Mouse (Mus musculus) kidney, postnatal 0 days (tissue): ENCODE measurements around the gene Zfp937. TPM values are rescaled to one million over a fixed set of nuclear protein-coding genes. Genes with fewer than 3 reads are reported as not detected.
A peak's percentile ranks its signal among the peaks of the same experiment; 100 is the strongest.
"Not testable (repeated sequence)": the region's sequence is repeated elsewhere in the genome, so short reads cannot be mapped to it uniquely, and the experiment has no call there.

Source experiments
- ATAC-seq: fragments of 200-750 bp; cut with Nextera tagmentation; replicated peaks from 2 replicates; pipeline ENCODE4 v1.8.0; 2017; ENCODE audit warnings: low read depth, moderate number of reproducible peaks, moderate TSS enrichment, moderate library complexity; ENCODE audit not compliant: low FRiP score
- DNase-seq: peaks from one replicate; pipeline ENCODE4 v3.0.0-alpha.2; 2016; ENCODE audit warnings: low spot score
- H3K27ac ChIP-seq: fragments of 300-500 bp; sonication (generic); 2 replicates; pipeline ENCODE4 v1.5.1; 2014; ENCODE audit warnings: mild to moderate bottlenecking
- H3K27me3 ChIP-seq: fragments of 300-500 bp; sonication (generic); 2 replicates; pipeline ENCODE4 v1.6.1; 2014; ENCODE audit warnings: low read length, mixed read lengths; ENCODE audit not compliant: insufficient read depth
- H3K36me3 ChIP-seq: fragments of 300-500 bp; sonication (generic); 2 replicates; pipeline ENCODE4 v1.6.1; 2014; ENCODE audit warnings: low read length, mixed read lengths; ENCODE audit not compliant: insufficient read depth
- H3K4me1 ChIP-seq: fragments of 300-500 bp; sonication (generic); replicated peaks from 2 replicates; pipeline ENCODE4 v1.6.1; 2014; ENCODE audit warnings: antibody characterized with exemption, low read length, mixed read lengths; ENCODE audit not compliant: insufficient read depth
- H3K4me2 ChIP-seq: fragments of 300-500 bp; sonication (generic); 2 replicates; pipeline ENCODE4 v1.6.1; 2014; ENCODE audit warnings: mild to moderate bottlenecking, low read length, moderate library complexity, mixed read lengths
- H3K4me3 ChIP-seq: fragments of 300-500 bp; sonication (generic); replicated peaks from 2 replicates; pipeline ENCODE4 v1.5.1; 2014; ENCODE audit warnings: low read depth, low read length
- H3K9ac ChIP-seq: fragments of 300-500 bp; sonication (generic); 2 replicates; pipeline ENCODE4 v1.6.1; 2014; ENCODE audit warnings: low read depth, low read length
- H3K9me3 ChIP-seq: fragments of 300-500 bp; sonication (generic); replicated peaks from 2 replicates; pipeline ENCODE4 v1.6.1; 2016; ENCODE audit warnings: low read length, inconsistent platforms, mixed read lengths
- CTCF ChIP-seq: IDR thresholded peaks from 2 replicates; pipeline ENCODE4 v1.5.1; 2016; ENCODE audit warnings: antibody characterized with exemption, low read depth, mild to moderate bottlenecking, moderate library complexity
- WGBS: fragments of 180-500 bp; shearing (Covaris S2); extraction: QIAGEN DNeasy Blood & Tissue Kit; methylation state at CpG from one replicate; pipeline ENCODE4 v1.1.7; 2014; 5-methylcytosine and 5-hydroxymethylcytosine counted together
- polyA plus RNA-seq: library from polyadenylated mRNA; unstranded; fragments of >200 nt; fragmentation: Nextera tagmentation; extraction: Ambion mirVana; gene quantifications from 2 replicates; pipeline ENCODE4 v1.2.1, GENCODE M21; 2015

The Zfp937 gene
- 7.5 and 8.8 TPM in 2 replicates for polyA plus RNA-seq

- Histone ChIP-seq H3K9ac (peak within 1 kb of the TSS; percentile 46; the same call in 1 of the 2 replicates), H3K27ac (peak within 1 kb of the TSS; percentile 62; the same call in 1 of the 2 replicates), H3K4me2 (peak within 1 kb of the TSS; percentile 45), H3K4me3 (peak within 1 kb of the TSS; percentile 35)
- ATAC-seq (peak; percentile 100), DNase-seq (peak; percentile 67)
- H3K4me1 ChIP-seq, H3K36me3 ChIP-seq, H3K27me3 ChIP-seq, H3K9me3 ChIP-seq: not testable (repeated sequence)
- WGBS = under 1% methylated on average over 15 of the region's 15 CpGs
Observed at GRCm38 (mm10) chr2:150217600-150218362, at the start of gene Zfp937. Gene Zfp937, plus strand, starts transcription at chr2:150218073.

DNA sequence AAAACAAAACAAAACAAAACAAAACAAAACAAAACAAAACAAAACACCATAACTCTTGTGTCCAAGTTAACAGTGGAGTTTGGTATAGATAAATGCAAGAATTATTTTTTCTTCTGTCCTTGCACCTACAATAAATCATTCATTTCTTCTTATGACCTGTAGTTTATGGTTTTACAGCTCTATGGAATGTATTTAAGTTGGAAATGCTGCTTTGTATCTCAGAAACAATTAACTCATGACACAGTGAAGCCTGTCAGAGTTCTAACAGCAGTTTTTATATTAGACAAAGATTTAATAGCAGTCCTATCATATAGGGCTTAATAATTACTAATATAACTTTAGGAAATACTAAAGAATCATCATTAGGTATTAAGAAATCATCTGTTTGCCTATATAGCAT is 44.0 kb upstream of the Zfp937 start:
- H3K36me3 ChIP-seq = no peaks in the 10 kb centered on the region
- no peak overlapping the region for H3K4me2 ChIP-seq
- no peaks in the 10 kb centered on the region for H3K4me1 ChIP-seq
- no peaks in the 10 kb centered on the region for H3K27me3 ChIP-seq
- H3K4me3 ChIP-seq = no peak overlapping the region
- H3K9me3 ChIP-seq = no peaks in the 10 kb centered on the region
- no peak overlapping the region for H3K27ac ChIP-seq
- DNase-seq (no peak), ATAC-seq (no peak)
- no peak overlapping the region for H3K9ac ChIP-seq
- no peak for TF ChIP-seq CTCF

- not testable (repeated sequence) for H3K9ac ChIP-seq, DNase-seq, H3K4me3 ChIP-seq, H3K27ac ChIP-seq, H3K36me3 ChIP-seq, H3K9me3 ChIP-seq, H3K27me3 ChIP-seq, ATAC-seq, H3K4me1 ChIP-seq, H3K4me2 ChIP-seq
- 82% methylated on average over 4 of the region's 4 CpGs for WGBS
Observed at GRCm38 (mm10) chr2:150179579-150179978, 38.3 kb upstream of the Zfp937 start, which contains the start of gene Gm10770. Gene Gm10770, minus strand, starts transcription at chr2:150179679.

- H3K27ac ChIP-seq, H3K4me1 ChIP-seq, H3K27me3 ChIP-seq, H3K9me3 ChIP-seq, H3K36me3 ChIP-seq, H3K4me3 ChIP-seq, H3K4me2 ChIP-seq, H3K9ac ChIP-seq, DNase-seq, ATAC-seq: not testable (repeated sequence)
Observed at GRCm38 (mm10) chr2:150181046-150181445, 36.8 kb upstream of the Zfp937 start.

DNA sequence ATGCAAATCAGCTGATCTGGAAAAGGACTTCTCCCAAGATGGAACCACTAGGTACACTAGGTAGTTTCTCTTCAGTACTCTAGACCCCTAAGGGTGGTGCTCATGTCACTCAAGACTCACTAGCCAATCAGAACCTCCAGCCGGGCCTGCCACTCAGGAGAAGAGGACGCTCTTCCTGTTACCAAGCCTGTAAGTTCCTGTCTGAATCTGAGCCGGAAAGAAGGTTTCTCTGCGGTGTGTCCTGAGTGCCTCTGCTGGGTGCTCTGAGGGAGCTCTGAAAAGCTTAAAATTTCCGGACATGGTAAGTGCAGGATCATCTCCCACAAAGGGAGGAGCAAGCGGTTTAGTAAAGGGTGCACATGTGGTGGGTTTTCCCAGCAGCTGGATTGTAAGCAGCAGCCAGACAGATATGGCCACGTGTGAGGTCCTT is 36.3 kb upstream of the Zfp937 start, which contains the start of gene Gm14139:
Gene Gm14139 (plus strand): TSS at position 186 of the 430 bp plus-strand sequence.
- not testable (repeated sequence) for H3K9me3 ChIP-seq, H3K4me1 ChIP-seq, H3K4me2 ChIP-seq, DNase-seq, ATAC-seq, H3K27me3 ChIP-seq, H3K36me3 ChIP-seq, H3K4me3 ChIP-seq, H3K9ac ChIP-seq, H3K27ac ChIP-seq
- 83% methylated on average over 7 of the region's 7 CpGs for WGBS

DNA sequence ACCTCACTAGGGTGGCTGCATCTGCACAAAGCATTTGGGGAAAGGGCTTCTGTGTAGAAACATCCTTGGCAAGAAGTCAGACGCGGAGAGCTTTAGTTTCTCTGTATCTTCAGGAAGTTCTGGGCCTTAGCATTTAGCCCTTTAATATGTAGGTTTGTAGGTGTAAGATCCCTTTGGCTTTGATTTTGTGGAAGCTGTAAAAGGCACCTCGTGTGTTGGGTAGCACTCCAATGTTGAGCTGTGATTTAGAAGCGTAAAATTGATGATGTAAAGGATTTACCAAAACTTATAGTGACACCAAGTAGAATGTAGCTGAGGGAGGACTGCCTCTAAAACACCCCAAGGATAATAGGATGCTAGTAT is 471 bp downstream of the Zfp937 start:
- DNase-seq, H3K36me3 ChIP-seq, ATAC-seq, H3K4me1 ChIP-seq, H3K9me3 ChIP-seq, H3K27me3 ChIP-seq: not testable (repeated sequence)
- peak overlapping the region; percentile 35 for H3K4me3 ChIP-seq
- H3K9ac ChIP-seq = peak overlapping the region; percentile 46; the same call in 1 of the 2 replicates
- WGBS = 2% methylated on average over 2 of the region's 4 CpGs
- peak overlapping the region; percentile 45 for H3K4me2 ChIP-seq
- H3K27ac ChIP-seq = peak overlapping the region; percentile 62; the same call in 1 of the 2 replicates

- H3K4me3 ChIP-seq, ATAC-seq, H3K9me3 ChIP-seq, H3K4me1 ChIP-seq, H3K36me3 ChIP-seq, H3K4me2 ChIP-seq, DNase-seq, H3K27me3 ChIP-seq, H3K27ac ChIP-seq, H3K9ac ChIP-seq: not testable (repeated sequence)
Observed at GRCm38 (mm10) chr2:150223263-150223662, 5.4 kb downstream of the Zfp937 start.
